Mouse (Mus musculus) thymus, adult 2 months (tissue): ENCODE data around the gene Oprm1. TPM values are rescaled to one million over a fixed set of nuclear protein-coding genes. Genes with fewer than 3 reads are reported as not detected.

Experiments used
- DNase-seq: peaks from one replicate; pipeline ENCODE4 v3.0.0; 2021
- H3K27ac ChIP-seq: fragments of 200-500 bp; 2 replicates; pipeline ENCODE4 v1.5.1; 2012; ENCODE audit warnings: low read length, control low read depth; ENCODE audit not compliant: control insufficient read depth, insufficient read depth
- H3K27me3 ChIP-seq: fragments of 200-500 bp; 2 replicates; pipeline ENCODE4 v1.6.1; 2012; ENCODE audit warnings: mild to moderate bottlenecking, low read length, moderate library complexity, mixed read lengths; ENCODE audit not compliant: control insufficient read depth, insufficient read depth
- H3K36me3 ChIP-seq: fragments of 200-500 bp; 2 replicates; pipeline ENCODE4 v1.6.1; 2012; ENCODE audit warnings: mild to moderate bottlenecking, low read length, moderate library complexity; ENCODE audit not compliant: control insufficient read depth, insufficient read depth
- H3K4me1 ChIP-seq: fragments of 200-500 bp; replicated peaks from 2 replicates; pipeline ENCODE4 v1.6.1; 2012; ENCODE audit warnings: low read length; ENCODE audit not compliant: control insufficient read depth, insufficient read depth
- H3K4me3 ChIP-seq: fragments of 200-500 bp; 2 replicates; pipeline ENCODE4 v1.5.1; 2012; ENCODE audit warnings: mild to moderate bottlenecking, low read length, control low read depth, moderate library complexity; ENCODE audit not compliant: control insufficient read depth, insufficient read depth
- CTCF ChIP-seq: fragments of 200-500 bp; IDR thresholded peaks from 2 replicates; pipeline ENCODE4 v1.5.1; 2012; ENCODE audit warnings: mild to moderate bottlenecking, control low read depth, low read length, moderate library complexity, borderline replicate concordance; ENCODE audit not compliant: control insufficient read depth, poor library complexity, insufficient read depth; ENCODE audit errors: extremely low read depth
- POLR2A ChIP-seq: fragments of 200-500 bp; IDR thresholded peaks from 2 replicates; pipeline ENCODE4 v1.6.1; 2012; ENCODE audit warnings: mild to moderate bottlenecking, low read length, control low read depth, moderate library complexity; ENCODE audit not compliant: control insufficient read depth, poor library complexity, insufficient read depth; ENCODE audit errors: extremely low read depth
- WGBS: fragments of 180-500 bp; shearing (Covaris S2); methylation state at CpG from one replicate; pipeline ENCODE4 v1.1.7; 2018; 5-methylcytosine and 5-hydroxymethylcytosine counted together
- polyA plus RNA-seq: library from polyadenylated mRNA; depleted of rRNA; stranded (reverse); fragments of >200 nt; gene quantifications from 2 replicates; pipeline ENCODE4 v1.2.3, GENCODE M21; 2012

The Oprm1 gene
- polyA plus RNA-seq, 1 experiment = not detected

GRCm38 (mm10) chr10:7068608-7069007, 310.3 kb downstream of the Oprm1 start:
- 85% methylated on average over 12 of the region's 12 CpGs for WGBS
- DNase-seq = peak; percentile 17
- TF ChIP-seq POLR2A (no peak), CTCF (no peak)

GRCm38 (mm10) chr10:7069090-7069489, 310.8 kb downstream of the Oprm1 start:
- no peaks in the 10 kb centered on the region for H3K36me3 ChIP-seq
- 85% methylated on average over 2 of the region's 2 CpGs for WGBS
- no peaks in the 10 kb centered on the region for H3K4me1 ChIP-seq
- no peak overlapping the region for H3K4me3 ChIP-seq
- TF ChIP-seq POLR2A = no peak
- no peak for TF ChIP-seq CTCF
- no peak overlapping the region for H3K27ac ChIP-seq
- DNase-seq = no peak
- H3K27me3 ChIP-seq = no peaks in the 10 kb centered on the region

More at GRCm38 (mm10) chr10:7068608-7069007, 310.3 kb downstream of the Oprm1 start:
- no peak overlapping the region for H3K4me3 ChIP-seq
- no peaks in the 10 kb centered on the region for H3K36me3 ChIP-seq
- H3K4me1 ChIP-seq = no peaks in the 10 kb centered on the region
- H3K27ac ChIP-seq = no peak overlapping the region
- H3K27me3 ChIP-seq = no peaks in the 10 kb centered on the region

GRCm38 (mm10) chr10:7070100-7070835, 312.0 kb downstream of the Oprm1 start:
- DNase-seq = no peak
- no peak overlapping the region for H3K27ac ChIP-seq
- WGBS = 86% methylated on average over 8 of the region's 8 CpGs
- H3K4me3 ChIP-seq = no peak overlapping the region
- H3K4me1 ChIP-seq = no peaks in the 10 kb centered on the region
- H3K36me3 ChIP-seq = no peaks in the 10 kb centered on the region
- H3K27me3 ChIP-seq = no peaks in the 10 kb centered on the region
- TF ChIP-seq POLR2A (no peak), CTCF (no peak)

- Histone ChIP-seq H3K4me3 (no peak overlapping the region), H3K27ac (no peak overlapping the region), H3K36me3 (no peaks in the 10 kb centered on the region), H3K4me1 (no peaks in the 10 kb centered on the region), H3K27me3 (no peaks in the 10 kb centered on the region)
- WGBS = 93% methylated on average over 5 of the region's 5 CpGs
- no peak for DNase-seq
- TF ChIP-seq POLR2A (no peak), CTCF (no peak)
These were observed 312.6 kb downstream of the Oprm1 start for GRCm38 (mm10) chr10:7070924-7071323.

- Histone ChIP-seq H3K4me3 (no peak overlapping the region), H3K27me3 (no peaks in the 10 kb centered on the region), H3K36me3 (no peaks in the 10 kb centered on the region), H3K4me1 (no peaks in the 10 kb centered on the region), H3K27ac (no peak overlapping the region)
- TF ChIP-seq CTCF = no peak
- TF ChIP-seq POLR2A = no peak
- DNase-seq = no peak
- WGBS = 82% methylated on average over 2 of the region's 2 CpGs
These were observed 315.9 kb downstream of the Oprm1 start for GRCm38 (mm10) chr10:7074231-7074630.

GRCm38 (mm10) chr10:7075661-7076060, 317.4 kb downstream of the Oprm1 start:
- H3K36me3 ChIP-seq = no peaks in the 10 kb centered on the region
- no peaks in the 10 kb centered on the region for H3K27me3 ChIP-seq
- no peak overlapping the region for H3K27ac ChIP-seq
- TF ChIP-seq CTCF (no peak), POLR2A (no peak)
- DNase-seq = no peak
- no peak overlapping the region for H3K4me3 ChIP-seq
- H3K4me1 ChIP-seq = no peaks in the 10 kb centered on the region
- WGBS = 95% methylated on average over 2 of the region's 2 CpGs

GRCm38 (mm10) chr10:7076201-7076600, 317.9 kb downstream of the Oprm1 start:
- Histone ChIP-seq H3K27ac (no peak overlapping the region), H3K4me1 (no peaks in the 10 kb centered on the region), H3K27me3 (no peaks in the 10 kb centered on the region), H3K4me3 (no peak overlapping the region), H3K36me3 (no peaks in the 10 kb centered on the region)
- peak; percentile 62 for DNase-seq
- TF ChIP-seq POLR2A (no peak), CTCF (peak; percentile 77)
- WGBS = 22% methylated on average over 8 of the region's 8 CpGs
